13 mouse cellular contexts compared by ENCODE assay signal in genomic region chr2:167823044-167823443, GRCm38 (mm10).
DNase-seq lines count a peak whose midpoint lies in the region; ATAC-seq lines count a peak whose summit lies in the region.
"Had no signal": no experiment of that assay in that cellular context is flagged by ENCODE, and none has a peak within 500 bp of the region (broad histone marks: within the 10 kb centered on the region; RNA-seq: fewer than 3 reads in every experiment).

No protein-coding gene starts in this region.

- H3K4me3 ChIP-seq in heart, embryonic 15.5 days: no peak overlapping the region
- no peak overlapping the region for H3K4me3 ChIP-seq in forebrain, embryonic 12.5 days (replicated peaks)
- H3K4me3 ChIP-seq: layer of hippocampus, adult 2 months; midbrain, embryonic 12.5 days; neural tube, embryonic 15.5 days had no signal

- no peaks in the 10 kb centered on the region for H3K9me3 ChIP-seq in heart, embryonic 15.5 days (replicated peaks)
- no peaks in the 10 kb centered on the region for H3K9me3 ChIP-seq in forebrain, embryonic 12.5 days
- H3K9me3 ChIP-seq: midbrain, embryonic 12.5 days; neural tube, embryonic 15.5 days had no signal

- H3K4me2 ChIP-seq in heart, embryonic 15.5 days: 0 out of 2 replicates have a peak overlapping the region, but pooled peaks have one; percentile 13
- no peak overlapping the region for H3K4me2 ChIP-seq in forebrain, embryonic 12.5 days
- H3K4me2 ChIP-seq: heart, embryonic 11.5 days; midbrain, embryonic 12.5 days; neural tube, embryonic 15.5 days had no signal

- H3K4me1 ChIP-seq in heart, embryonic 15.5 days (replicated peaks): peaks cover 34% of the 10 kb centered on the region
- H3K4me1 ChIP-seq in forebrain, embryonic 12.5 days: peaks cover 6% of the 10 kb centered on the region; the same call in 1 of the 2 replicates

- no peaks in the 10 kb centered on the region for H3K36me3 ChIP-seq in heart, embryonic 15.5 days
- H3K36me3 ChIP-seq in forebrain, embryonic 12.5 days (replicated peaks): no peaks in the 10 kb centered on the region
- H3K36me3 ChIP-seq: midbrain, embryonic 12.5 days; neural tube, embryonic 15.5 days had no signal

- H3K27me3 ChIP-seq in heart, embryonic 15.5 days: no peaks in the 10 kb centered on the region
- H3K27me3 ChIP-seq in forebrain, embryonic 12.5 days: no peaks in the 10 kb centered on the region
- H3K27me3 ChIP-seq: midbrain, embryonic 12.5 days; neural tube, embryonic 15.5 days had no signal

- no peak for DNase-seq in heart, postnatal 36 days
- DNase-seq in CD4-positive helper T cell, adult 2 months (ENCODE audit: low read depth, low spot score): peak; percentile 30
- DNase-seq in cerebellum, adult 18-20 months: no peak
- no peak for DNase-seq in cerebellum, postnatal 14 days
- DNase-seq: cerebellum, adult 9-10 months had no signal

- ATAC-seq in heart, embryonic 15.5 days (replicated peaks; ENCODE audit: insufficient number of reproducible peaks, insufficient read depth, low FRiP score, low read depth): no peak
- peak; percentile 17; the same call in 1 of the 2 replicates for ATAC-seq in granulocyte monocyte progenitor cell, adult 5-6 weeks (replicated peaks; ENCODE audit: poor library complexity, severe bottlenecking)
- 0 out of 2 replicates have a peak, but pooled peaks have one; percentile 27 for ATAC-seq in megakaryocyte-erythroid progenitor cell, adult 5-6 weeks (replicated peaks; ENCODE audit: low FRiP score, low TSS enrichment, poor library complexity, severe bottlenecking)
- no peak for ATAC-seq in forebrain, embryonic 12.5 days (ENCODE audit: low FRiP score)

- H3K9ac ChIP-seq in heart, embryonic 15.5 days: no peak overlapping the region
- H3K9ac ChIP-seq in forebrain, embryonic 12.5 days: no peak overlapping the region
- H3K9ac ChIP-seq: midbrain, embryonic 12.5 days; neural tube, embryonic 15.5 days had no signal

- H3K27ac ChIP-seq in heart, embryonic 15.5 days: peak overlapping the region; percentile 61; the same call in 1 of the 2 replicates
- H3K27ac ChIP-seq in forebrain, embryonic 12.5 days: no peak overlapping the region
- H3K27ac ChIP-seq: layer of hippocampus, adult 2 months had no signal

- intact Hi-C loops in heart, postnatal 36 days (cut with DNase I): no loop called here

- 82% methylated on average over 3 of the region's 3 CpGs for WGBS in heart, embryonic 15.5 days
- 90% methylated on average over 3 of the region's 3 CpGs for WGBS in forebrain, embryonic 12.5 days

Comparison
In these comparisons a context has a peak if more than half of its experiments do, and no peak if none do; other contexts are left out.
1. ATAC-seq: peak in granulocyte monocyte progenitor cell, adult 5-6 weeks (single experiment) and megakaryocyte-erythroid progenitor cell, adult 5-6 weeks (single experiment); none in heart, embryonic 15.5 days (single experiment) and forebrain, embryonic 12.5 days (single experiment).